Mouse (Mus musculus) right cerebral cortex, adult 2 months (tissue): ENCODE measurements around the gene Fam71b.
A peak's percentile ranks its signal among the peaks of the same experiment; 100 is the strongest.
"Not testable (repeated sequence)": the region's sequence is repeated elsewhere in the genome, so short reads cannot be mapped to it uniquely, and the experiment has no call there.

Experiments used
- DNase-seq, 2 experiments: peaks; one replicate each; pipeline ENCODE4 v3.0.0; 2021 to 2022; ENCODE audit warnings: low spot score in 2 of 2

Fam71b gene

GRCm38 (mm10) chr11:46384925-46385324 lies 11.4 kb upstream of the Fam71b start:
- DNase-seq, result no peak

GRCm38 (mm10) chr11:46386556-46386955 lies 9.8 kb upstream of the Fam71b start:
- DNase-seq, result no peak

DNA sequence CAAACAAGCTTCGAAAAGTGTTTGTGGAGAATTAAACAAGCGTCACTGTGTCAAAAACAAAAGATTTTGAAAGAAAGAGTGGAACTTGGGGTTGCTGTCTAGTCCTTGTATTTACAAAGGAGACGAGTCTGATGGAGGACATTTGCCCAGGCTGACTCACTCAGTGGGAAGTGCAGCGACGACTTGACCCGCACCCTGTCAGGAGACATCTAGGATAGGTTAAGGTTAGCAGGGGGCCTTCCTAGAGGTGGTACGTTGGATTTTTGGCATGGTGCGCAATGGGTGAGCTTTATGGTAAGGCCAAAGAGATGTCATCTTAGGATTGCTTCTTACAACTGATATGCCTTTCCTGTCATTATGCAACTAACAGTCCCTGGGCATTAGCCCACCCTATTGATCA lies 9.3 kb upstream of the Fam71b start:
- DNase-seq, result no peak

GRCm38 (mm10) chr11:46388438-46388837 lies 7.9 kb upstream of the Fam71b start:
- DNase-seq, result no peak

DNA sequence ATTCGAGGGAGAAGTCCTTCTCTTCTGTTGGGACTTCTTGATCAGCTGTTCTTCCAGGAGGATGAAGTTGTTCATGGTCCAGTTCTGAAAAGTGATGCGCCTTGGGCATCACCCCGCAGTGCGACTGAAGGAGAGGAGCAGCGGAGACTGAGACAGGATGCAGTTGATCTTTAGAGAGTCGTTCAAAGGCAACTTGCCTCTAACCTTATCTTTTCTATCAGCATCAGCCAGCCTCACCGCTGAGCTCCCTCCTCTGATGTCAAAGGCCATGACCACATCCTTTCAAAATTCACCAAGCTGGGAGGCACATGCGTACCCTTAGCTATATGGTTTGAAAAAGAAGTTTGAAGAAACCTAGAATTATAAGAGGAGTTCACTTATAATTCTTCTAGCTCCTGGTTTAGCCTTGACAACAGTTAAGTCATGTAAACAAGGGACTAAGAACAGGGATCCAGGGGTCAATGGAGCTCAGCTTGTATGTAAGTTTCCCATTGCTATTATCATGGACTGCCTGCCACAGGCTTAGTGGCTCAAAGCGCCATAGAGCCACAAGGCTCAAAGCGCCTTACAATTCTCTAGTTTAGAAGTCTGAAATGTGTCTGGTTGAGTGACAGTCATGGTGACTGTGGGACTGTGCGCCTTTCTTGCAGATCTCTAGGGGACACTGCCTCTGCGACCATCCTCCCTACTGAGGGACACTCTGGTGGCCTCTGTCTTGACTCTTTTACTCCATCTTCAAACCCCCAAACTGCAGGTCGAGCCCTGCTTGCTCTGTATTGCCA lies 6.8 kb upstream of the Fam71b start, which contains the start of gene Itk:
TSS of gene Itk (minus strand) at position 180 of the 782 bp plus-strand sequence.
- DNase-seq, result no peak

- DNase-seq, result no peak
Observed at GRCm38 (mm10) chr11:46390621-46391020, 5.7 kb upstream of the Fam71b start.

DNA sequence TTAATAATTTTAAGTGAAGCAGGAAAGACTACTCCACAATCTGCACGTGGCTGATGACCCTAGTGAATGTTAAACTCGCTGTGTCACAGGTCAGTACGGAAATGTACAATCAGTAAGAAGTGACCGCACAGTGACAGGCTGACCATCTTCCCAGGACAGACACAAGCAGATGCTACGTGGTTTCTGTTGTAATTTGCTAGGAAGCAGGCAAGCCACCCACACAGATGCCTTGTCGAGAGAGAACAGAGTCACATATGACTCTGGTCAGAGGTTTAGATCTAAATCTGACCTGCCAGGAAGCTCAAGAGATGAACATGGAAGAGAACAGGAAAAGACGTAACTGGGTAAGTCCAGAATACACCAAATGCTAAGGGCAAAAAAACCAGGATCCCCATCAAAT lies 3.5 kb upstream of the Fam71b start:
- DNase-seq, result no peak

DNA sequence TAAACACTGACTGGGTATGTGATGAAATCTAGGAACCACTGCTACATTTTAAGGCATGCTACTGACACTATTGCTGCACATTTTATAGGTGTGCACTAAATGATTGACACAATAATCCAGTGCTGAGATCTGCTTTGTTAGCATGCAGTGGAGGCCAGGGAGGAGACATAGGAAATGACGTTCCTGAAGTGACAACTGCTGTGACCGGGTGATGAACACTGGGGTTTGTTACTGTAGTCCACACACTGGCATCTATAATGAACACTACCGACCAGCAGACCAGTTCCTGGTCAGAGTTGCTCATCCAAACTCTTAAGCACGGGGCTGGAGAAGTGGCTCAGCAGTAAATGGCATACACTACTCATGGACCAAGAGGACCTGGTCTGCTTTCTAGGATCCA lies 2.9 kb upstream of the Fam71b start:
- DNase-seq, result no peak

DNA sequence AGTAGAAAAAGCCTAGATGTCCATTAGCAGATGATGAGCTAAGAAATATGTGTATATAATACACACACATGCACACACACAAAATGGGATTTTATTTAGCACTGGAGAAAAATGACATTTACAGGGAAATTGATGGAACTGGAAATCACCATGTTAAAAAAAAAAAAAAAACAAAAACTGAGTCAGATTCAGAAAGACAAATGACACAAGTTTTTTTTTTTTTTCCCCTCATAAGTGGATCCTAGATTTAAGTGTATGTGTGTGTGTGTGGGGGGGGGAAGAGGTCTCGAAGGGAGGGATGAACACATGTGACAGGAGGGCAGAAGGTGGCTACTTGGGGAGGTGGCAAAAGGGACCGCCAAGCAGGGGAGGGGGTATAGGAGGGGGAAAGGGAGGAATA lies 1.3 kb upstream of the Fam71b start:
- no peak for DNase-seq

- no peak for DNase-seq
Observed at GRCm38 (mm10) chr11:46395698-46396097, 661 bp upstream of the Fam71b start.

DNA sequence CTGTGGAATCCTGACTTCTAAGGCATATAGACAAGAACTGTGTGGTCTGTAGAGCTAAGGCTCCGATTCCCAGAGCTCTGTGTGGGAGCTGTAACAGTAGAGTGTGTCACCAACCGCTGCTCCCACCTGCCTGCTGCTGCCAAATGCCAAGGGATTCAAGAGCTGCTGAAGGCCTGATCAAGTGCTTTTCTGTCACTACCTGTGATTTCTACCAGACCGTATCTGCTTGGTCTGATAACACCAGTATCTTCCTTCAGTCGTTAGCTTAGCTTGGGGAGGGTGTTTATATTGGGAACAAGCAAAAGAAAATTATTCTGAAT lies 461 bp downstream of the Fam71b start:
- peak; percentile 17 to 27 for DNase-seq

DNA sequence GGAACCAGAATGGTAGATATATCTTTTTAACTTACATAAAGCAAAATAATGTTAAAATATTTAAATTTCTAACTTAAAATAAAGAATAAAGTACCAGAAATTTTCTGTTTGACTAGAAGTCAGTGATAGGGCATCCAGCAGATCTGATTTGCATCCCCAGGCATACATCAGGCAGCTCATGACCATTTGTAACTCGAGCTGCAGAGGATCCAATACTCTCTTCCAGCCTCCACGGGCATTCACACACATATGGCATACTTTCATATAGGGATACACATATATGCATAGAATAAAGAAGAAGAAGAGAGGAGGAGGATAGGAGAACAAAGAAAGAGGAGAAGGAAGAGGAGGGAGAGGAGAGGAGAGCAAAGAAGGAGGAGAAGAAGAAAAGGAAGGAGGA lies 1.5 kb downstream of the Fam71b start:
- DNase-seq, result no peak

- no peak for DNase-seq
Observed at GRCm38 (mm10) chr11:46398473-46398872, 2.1 kb downstream of the Fam71b start.

DNA sequence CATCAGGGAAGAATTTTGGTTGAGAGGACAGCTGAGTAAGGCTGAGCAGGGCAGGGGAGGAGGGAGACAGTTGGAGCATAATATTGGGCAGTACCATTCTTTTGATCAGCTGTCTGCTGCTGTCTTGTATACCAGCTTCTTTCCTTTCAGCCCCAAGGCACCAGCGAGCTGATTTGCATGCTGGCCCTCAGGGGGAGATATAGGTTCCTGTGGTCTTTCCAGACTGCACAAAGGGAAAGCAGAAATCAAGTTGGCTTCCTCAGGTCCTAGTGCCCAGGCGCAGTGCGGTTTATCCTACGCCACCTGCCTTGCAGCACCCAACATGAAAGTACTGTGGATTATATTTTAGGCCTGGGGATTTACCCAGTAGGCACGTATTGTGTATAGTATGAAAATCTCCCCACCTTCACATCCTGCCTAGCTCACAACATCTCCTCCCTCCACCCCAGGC lies 2.6 kb downstream of the Fam71b start:
- no peak for DNase-seq

GRCm38 (mm10) chr11:46401555-46401954 lies 5.2 kb downstream of the Fam71b start:
- no peak for DNase-seq

DNA sequence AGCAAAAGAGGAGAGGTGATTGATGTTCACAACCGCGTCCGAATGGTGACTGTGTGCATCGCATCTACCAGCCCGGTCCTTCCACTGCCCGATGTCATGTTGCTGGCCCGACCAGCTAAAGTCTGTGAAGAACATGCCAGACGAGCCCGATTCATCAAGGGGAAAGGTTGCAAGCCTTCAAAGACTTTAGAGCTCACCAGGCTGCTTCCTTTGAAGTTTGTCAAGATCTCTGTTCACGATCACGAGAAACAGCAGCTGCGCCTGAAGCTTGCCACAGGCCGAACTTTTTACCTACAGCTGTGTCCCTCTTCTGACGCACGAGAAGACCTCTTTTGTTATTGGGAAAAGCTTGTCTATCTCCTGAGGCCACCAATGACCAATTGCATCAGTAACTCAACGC lies 8.6 kb downstream of the Fam71b start:
- DNase-seq, result no peak

DNA sequence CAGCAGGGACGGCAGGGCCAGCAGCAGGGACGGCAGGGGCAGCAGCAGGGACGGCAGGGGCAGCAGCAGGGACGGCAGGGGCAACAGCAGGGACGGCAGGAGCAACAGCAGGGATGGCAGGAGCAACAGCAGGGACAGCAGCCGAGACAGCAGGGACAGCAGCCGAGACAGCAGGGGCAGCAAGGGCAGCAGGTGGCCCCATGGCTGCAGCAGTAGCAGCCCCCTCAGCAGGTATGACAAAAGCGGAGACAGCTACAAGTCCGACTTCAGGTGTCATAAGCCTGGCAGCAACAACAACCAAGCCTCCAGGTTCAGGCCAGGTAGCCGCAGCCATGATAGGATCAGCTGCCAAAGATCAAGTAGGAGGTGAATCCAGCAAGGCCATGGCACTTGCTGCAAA lies 10.4 kb downstream of the Fam71b start:
- no peak for DNase-seq

- no peak for DNase-seq
Observed at GRCm38 (mm10) chr11:46410018-46410563, 13.7 kb downstream of the Fam71b start.

DNA sequence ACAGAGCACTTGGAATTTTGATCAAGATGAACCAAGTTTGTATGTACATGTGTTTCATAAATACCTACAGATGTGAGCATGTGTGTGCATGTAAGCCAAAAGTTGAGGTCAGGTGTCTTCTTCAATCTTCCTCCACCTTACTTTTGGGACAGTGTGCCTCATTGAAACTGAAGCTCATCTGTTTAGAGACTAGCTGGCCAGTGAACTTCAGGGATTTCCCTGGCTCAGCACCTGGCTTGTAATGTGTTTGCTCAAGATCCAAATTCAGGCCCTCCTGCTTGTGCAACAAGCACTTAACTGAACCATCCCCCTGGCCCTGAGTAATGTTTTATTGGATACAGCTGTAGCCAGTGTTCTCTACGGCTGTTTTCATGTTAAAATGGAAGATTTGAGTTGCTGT lies 22.1 kb downstream of the Fam71b start:
- no peak for DNase-seq

DNA sequence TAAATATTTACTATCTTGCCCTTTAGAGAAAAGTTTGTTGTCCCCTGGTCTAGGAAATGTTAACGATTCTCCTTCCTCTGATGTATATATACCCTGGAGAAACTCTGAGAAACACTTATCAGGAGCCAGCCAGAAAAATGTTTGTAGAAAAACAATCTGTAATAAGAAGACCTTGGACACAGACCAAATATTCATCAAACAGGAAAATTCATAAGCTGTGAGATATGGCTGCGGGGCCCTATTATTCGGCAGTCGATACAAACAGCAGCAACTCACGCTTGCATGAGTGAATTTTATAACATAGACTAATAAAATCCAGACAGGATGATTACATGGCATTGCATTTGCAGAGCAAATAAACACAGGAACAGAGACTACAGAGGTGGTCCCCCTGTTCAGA lies 22.5 kb downstream of the Fam71b start:
- no peak for DNase-seq

- DNase-seq, result no peak
Observed at GRCm38 (mm10) chr11:46421086-46421888, 24.9 kb downstream of the Fam71b start.

GRCm38 (mm10) chr11:46428131-46428530 lies 31.8 kb downstream of the Fam71b start:
- not testable (repeated sequence) for DNase-seq

DNA sequence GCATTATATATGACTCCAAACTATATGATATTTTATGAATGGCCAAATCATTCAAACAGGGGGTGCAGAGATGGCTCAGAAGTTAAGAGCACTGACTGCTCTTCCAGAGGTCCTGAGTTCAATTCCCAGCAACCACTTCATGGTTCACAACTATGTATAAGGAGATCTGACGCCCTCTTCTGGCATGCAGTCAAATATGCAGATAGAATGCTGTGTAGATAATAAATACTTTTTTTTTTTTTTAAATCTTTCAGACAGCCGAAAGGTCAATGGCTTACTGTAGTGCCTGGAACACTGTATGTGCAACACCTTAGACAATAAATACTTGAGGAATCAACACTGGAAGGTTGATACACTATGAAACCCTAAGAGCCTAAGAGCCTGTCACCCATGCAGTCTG lies 33.8 kb downstream of the Fam71b start:
- DNase-seq, result no peak
